Mouse (Mus musculus): ENCODE measurements around the gene Mul1.
A peak's percentile ranks its signal among the peaks of the same experiment; 100 is the strongest.
"Not testable (repeated sequence)": the region's sequence is repeated elsewhere in the genome, so short reads cannot be mapped to it uniquely, and the experiment has no call there.

The Mul1 gene

DNA sequence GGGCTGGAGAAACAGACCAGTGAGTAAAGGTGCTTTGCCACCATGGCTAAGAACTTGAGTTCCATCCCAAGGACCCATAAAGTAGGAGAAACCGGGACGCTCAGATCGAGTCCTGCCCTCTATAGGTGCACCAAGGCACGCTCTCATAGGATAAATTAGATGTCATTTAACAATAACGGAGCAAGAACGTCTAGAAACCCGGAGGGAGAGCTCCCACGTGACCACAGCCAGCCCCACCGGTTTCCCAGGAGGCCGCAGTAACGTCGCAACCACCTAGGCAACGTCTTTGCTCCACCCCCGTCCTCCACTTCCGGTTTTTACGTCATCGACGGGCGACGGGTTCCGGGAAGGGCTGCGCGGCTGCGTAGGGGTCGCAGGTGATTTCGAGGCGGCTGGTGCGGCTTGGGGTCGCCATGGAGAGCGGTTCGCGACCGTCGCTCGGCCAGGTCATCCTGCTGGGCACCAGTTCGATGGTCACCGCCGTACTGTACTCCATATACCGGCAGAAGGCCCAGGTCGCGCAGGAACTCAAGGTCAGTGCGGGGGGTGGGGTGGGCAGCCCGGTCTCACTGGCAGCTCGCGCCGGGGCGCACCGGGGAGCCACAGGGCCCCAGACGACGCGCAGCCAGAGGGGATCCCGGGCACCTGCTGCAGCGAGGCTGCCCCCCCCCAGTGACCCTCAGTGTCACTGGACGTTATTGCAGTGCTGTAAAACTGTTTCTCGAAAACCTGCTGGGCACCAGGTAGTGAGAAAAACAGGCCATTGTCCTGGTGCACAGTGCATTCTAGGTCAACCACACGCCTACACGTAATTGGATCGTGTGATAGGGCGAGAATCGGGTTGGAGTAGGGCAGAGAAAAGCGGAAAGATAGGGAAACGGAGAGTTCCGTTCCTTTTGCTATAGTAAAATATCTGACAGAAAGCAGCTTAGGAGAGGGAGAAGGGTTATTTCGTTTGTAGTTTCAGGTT, at the start of gene Mul1:
Mul1 (plus strand) TSS at position 325 of the 970 bp plus-strand sequence.
- DNase-seq (ENCODE audit: low spot score in 2 of 2), result peak; percentile 90 to 92

DNA sequence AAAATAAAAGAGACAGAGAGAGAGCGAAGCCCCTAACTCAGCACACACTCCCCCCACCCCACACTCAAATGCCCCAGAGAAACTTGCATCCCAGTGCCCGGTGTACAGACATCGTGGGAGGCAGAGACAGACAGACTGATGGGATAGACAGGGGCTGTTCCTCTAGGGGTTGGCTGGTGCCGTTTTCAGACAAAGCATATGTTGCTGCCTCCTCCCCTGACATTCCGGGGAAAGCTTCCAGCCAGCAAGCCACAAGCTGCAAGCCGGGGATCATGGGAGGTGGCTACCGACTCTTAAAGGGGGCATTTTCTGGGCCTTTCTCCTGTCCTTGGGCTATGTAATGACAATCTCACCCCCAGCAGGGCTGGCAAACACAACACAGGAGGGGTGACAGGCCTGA, 40.8 kb upstream of the Mul1 start:
- DNase-seq (ENCODE audit: low spot score in 2 of 2), result no peak

DNA sequence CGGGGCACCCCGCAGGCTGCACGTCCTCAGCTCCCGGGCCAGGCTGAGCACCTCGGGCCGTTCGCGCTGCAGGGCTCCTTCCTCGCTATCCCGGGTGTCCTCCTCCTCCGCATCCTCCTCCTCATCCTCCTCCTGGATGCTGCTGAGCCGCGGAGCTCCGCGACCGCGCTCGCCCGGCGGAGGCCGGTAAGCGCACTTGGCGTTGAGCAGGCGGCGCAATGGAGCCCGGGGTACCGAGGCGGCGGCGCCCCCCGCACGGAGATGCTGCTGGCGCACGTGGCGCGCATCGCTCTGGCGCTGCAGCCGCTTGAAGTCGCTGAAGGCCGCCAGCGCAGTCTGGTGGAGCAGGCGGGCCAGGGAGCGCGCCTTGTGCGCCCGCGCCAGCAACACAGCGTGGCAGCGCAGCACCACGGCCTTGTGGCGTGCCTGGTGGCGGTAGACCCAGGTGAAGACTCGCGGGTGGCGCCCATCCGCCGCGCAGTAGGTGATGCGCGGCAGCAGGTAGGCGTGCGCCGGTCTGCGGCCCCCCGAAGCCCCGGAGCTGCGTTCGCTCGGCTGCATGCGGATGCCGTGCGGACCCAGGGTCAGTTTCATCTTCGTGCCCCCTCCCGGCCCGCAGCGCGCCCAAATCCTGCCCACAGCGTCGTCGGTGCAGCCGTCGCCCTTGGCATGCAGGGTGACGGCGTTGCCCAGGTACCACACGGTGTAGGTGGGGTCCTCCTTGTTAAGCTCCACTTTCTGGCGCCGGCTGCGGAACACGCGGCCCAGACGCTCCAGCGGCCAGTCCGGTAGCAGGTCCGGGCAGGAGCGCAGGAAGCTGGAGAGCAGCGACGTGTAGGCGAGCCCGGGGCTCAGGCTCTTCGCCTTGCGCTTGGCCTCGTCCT, 39.1 kb upstream of the Mul1 start:
- no peak for DNase-seq (ENCODE audit: low spot score in 2 of 2)

DNA sequence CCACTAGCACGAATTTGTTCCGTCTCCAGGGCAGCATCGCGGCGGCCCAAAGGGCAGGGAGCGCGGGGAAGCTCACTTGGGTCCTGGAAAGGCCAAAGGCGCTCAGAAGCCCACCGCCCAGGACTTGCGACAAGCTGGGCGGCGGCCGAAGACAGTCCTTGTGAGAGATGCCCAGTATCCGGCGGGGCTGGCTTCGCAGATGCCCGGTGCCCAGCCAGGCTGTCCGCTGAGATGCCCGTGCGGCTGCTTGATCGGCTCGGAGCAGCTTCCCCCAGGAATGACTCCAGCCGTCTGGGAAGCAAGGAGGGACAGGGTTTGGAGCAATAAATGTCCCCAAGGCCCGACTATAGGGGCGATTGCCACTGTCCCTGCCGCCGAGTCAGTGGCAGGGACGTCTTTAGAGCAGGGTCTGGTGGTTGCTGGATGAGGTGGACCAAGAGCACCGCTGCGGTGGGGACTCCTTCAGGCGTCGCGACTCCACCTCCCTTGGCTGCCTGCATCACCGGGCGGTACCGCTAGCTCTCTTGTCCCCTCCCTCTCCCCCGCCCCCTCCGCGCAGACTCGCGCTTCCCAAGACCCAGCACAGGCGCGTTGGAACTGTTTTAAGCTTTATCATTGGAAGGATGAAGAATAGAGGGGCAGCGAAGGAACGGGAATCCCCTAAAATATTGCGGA, 38.4 kb upstream of the Mul1 start, which contains the start of gene Fam43b:
Fam43b (minus strand) TSS at position 558 of the 675 bp plus-strand sequence.
- DNase-seq (ENCODE audit: low spot score in 2 of 2), result no peak

DNA sequence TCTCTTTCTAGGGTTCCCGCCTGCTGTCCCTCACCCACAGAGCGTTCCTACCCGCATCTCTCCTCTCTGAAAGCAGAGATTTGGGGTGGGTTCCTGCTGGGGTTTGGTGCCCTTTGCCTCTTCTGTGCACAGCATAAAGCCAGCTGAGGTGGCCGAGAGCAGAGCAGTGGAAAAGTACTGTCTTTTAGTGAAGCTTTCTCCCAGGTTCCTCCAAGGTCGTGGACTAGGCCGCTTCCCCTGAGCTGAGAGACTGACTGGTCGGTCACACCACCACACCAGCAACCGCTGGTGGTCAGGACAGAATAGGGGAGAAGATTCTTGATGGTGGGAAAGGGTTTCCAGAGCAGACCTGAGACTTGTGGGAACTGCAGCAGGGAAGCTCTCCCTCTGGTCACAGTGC, 37.8 kb upstream of the Mul1 start:
- DNase-seq (ENCODE audit: low spot score in 2 of 2), result no peak

DNA sequence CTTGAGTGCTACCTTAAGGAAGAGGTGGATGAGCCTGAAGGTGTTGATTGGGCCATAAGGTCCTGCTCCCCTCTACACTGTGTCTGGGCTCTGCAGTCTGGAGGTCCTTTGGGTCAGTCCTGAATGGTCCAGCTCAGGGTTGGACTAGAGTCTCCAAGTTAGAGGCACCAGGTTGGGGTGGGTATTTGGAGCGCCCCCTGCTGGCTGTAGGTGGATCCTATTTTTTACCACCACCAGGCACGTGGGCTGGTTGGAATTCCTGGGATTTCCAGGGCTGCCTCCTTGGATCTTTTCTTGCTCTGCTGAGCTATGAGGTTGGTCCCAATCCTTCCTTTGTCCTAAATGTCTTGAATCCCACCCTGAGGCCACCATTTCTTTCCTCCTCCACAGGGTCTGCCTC, 29.7 kb upstream of the Mul1 start:
- no peak for DNase-seq (ENCODE audit: low spot score in 2 of 2)

DNA sequence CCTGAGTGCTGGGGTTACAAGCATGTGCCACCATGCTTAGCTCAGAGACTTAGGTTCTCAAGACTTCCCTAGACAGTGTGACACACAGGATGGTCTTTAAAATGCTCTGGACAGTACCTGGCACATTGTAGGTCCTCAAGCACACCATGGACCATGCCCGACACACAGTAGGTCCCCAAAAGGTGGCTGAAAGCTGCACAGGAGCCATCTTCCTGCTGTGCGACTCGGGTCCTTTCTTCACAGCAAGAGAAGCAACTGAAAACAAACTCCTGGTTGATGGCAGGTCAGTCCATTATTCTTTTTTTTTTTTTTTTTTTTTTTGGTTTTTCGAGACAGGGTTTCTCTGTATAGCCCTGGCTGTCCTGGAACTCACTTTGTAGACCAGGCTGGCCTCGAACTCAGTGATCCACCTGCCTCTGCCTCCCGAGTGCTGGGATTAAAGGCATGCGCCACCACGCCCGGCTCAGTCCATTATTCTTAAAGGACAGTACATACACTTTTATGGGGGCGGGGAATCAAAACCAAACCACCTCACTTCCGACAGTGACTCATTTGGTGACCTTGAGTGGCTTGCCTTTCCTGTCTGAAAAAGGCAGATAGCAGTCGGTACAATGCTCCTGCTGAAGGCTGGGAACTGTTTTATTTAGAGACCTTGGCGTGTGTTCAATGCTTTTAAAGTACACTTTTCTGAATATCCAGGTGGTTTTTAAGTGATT, 26.8 kb upstream of the Mul1 start:
- DNase-seq (ENCODE audit: low spot score in 2 of 2), result no peak

DNA sequence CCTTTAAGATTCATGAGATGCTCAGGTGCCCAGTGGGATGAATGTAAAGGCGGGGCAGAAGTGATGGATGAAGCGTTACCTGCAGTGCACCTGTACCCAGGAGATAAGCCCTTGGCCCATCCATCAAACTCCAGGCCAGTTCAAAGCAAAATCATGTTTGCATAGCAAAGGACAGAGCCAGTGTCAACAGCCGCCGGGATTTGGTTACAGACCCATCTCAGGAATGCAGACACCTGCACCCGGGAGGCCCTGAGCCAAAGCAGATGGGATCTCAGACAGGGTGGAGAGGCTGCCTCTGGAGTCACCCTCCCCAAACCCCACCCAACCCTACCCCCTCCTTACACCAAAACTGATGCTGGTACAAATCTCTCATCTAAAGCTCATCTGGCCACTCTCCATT, 23.5 kb upstream of the Mul1 start:
- DNase-seq (ENCODE audit: low spot score in 2 of 2), result no peak

DNA sequence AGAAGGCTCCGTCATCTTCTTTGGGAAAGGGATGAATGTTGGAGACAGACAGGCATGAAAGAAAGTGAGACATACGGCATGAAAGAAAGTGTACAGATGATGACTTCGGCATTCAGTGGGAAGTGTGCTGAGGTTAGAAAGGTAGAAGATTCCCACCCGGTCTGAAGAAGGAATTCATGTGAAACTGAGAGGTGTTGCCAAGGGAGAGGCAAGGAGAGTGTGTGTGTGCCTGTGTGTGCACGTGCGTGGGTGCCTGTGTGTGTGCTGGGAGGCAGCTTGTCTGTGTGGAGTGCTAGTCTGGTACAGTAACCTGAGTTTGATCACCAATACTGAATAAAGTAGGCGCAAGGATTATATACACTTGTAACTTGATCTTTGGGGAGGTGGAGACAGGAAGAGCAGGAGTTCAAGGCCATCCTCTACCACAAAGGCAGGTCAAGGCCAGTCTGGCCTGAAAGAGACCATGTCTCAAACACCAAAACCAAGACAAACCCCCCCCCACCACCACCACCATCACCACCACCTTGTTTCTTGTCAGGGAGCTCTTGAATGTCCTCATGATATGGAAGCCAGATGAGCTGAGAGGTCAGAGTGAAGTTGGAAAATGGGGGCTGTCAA, 22.9 kb upstream of the Mul1 start:
- DNase-seq (ENCODE audit: low spot score in 2 of 2), result no peak

DNA sequence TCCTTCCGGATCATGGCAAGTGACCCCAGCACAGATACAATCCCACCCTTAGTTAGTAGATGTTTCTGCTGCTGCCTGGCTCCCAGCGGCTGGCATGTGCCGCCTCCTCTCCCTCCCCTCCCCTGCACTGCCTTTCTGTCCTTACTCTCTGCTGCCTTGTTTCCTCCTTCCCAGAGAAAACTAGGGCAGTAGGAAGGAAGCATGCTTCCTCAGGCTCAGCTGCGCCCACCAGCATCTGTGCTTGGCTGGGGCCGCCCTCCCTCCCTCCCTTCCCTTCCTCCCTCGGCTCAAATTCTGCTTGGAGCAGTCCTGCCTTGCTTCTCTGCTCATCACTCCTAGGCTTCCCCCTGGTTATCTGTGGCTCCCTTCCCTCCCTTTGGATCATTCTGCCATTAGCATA, 19.7 kb upstream of the Mul1 start:
- no peak for DNase-seq (ENCODE audit: low spot score in 2 of 2)

DNA sequence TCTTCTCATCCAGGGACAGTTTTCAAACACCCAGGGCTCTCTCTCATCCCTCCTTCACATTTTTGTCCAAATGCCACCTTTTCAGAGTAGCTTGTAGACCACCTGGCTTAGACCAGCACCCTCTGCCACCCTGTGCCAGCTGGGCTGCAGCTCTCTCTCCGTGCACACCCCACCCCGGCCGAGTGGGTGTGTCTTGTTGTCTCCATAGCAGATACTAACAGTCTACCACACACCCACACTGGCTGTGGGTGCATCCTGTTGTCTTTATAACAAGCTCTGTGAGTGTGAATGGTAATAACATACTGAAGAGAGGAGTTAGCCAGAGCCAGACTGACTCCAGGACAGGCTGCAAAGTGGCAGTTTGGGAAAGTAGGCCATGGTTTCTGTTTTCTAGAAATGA, 18.5 kb upstream of the Mul1 start:
- DNase-seq (ENCODE audit: low spot score in 2 of 2), result no peak

DNA sequence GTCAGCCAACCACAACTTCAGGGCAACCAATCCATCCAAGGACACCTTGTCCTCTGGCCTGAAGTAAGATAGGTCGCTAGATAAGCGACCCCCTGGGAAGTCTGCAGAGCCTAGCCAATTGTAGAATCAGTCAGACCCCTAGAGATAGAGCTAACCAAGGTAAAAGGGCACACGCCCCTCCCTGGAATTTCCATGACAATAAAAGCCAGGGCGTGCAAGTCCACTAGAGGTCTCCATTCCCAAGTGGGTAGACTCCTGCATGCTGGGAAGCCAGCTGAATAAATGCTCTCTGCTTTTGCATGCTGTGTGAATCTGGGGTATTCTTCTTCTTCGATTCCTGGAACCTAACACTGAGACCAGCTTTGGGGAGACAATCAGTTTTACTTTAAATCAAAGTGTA, 18.1 kb upstream of the Mul1 start:
- no peak for DNase-seq (ENCODE audit: low spot score in 2 of 2)

DNA sequence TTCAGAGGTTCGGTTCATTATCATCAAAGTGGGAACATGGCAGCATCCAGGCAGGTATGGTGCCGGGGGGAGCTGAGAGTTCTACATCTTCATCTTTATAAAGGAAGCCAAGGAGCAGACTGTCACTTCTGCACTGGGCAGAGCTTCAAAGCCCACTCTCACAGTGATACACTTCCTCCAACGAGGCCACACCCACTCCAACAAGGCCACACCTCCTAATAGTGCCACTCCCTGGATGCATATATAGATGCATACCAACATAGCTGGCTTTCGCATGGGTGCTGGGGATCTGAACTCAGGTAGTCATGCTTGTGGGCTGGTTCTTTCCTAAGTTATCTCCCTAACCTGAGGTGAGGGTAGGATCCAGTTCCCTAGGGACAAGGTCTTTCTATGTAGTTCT, 16.6 kb upstream of the Mul1 start:
- no peak for DNase-seq (ENCODE audit: low spot score in 2 of 2)

DNA sequence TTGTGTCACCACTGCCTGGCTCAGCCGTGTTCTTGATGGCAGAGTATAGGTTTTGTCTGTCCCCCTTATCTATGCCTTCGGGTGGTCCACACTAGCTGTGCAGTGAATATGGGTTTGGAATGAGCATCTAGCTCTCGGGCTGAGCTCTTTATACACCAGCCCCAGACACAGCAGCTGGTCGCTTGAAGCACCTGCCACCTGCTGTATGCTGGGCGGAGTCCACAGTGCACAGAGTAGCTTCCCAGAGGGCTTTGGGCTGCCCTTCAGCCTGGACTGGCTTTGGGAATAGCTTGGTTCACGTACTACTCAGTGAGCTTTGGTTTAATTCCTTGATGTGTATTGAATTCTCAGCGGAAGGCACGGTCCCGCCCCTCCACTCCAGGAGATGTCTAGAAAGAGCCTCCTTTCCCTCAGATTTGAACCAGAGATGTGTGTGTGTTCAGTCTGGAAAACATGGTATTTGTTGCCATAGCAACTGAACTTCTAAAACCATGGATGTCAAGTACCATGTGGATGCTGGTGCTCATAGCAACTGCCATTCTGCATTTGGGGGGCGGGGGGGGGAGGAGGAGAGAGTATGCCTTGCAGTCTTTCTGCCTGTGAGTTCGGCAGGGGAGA, 16.0 kb upstream of the Mul1 start:
- DNase-seq (ENCODE audit: low spot score in 2 of 2), result no peak

DNA sequence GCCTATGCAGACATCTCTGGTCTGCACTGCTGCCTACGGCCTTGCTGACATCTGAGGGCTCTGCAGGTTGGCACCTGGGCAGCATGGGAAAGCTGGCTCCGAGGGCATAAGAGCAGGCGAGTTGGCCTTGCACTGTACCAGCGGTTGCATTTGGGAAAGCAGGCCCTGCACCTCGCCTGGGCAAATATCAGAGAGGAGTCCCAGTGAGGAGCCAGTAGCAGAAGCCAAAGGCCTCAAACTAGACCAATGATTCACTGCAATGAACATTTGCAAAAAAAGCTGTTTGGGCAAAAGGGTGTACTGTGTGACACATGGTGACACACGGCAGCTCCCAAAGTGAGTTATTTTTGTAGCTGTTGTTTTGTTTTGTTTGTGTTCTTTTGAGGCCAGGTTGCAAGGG, 9.4 kb upstream of the Mul1 start:
- DNase-seq (ENCODE audit: low spot score in 2 of 2), result no peak

DNA sequence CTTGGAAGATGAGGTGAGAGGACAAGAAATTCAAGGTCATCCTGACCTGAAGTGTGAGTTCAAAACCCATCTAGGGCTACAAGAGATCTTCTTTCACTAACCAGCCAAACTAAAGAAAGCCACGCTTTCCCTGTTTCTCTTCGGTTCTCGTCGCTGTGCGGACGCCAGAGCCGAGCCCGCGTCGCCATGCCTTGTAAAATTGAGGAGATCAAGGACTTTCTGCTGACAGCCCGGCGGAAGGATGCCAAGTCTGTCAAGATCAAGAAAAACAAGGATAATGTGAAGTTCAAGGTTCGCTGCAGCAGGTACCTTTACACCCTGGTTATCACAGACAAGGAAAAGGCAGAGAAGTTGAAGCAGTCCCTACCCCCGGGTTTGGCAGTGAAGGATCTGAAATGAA, 8.9 kb upstream of the Mul1 start:
- not testable (repeated sequence) for DNase-seq (ENCODE audit: low spot score in 2 of 2)

DNA sequence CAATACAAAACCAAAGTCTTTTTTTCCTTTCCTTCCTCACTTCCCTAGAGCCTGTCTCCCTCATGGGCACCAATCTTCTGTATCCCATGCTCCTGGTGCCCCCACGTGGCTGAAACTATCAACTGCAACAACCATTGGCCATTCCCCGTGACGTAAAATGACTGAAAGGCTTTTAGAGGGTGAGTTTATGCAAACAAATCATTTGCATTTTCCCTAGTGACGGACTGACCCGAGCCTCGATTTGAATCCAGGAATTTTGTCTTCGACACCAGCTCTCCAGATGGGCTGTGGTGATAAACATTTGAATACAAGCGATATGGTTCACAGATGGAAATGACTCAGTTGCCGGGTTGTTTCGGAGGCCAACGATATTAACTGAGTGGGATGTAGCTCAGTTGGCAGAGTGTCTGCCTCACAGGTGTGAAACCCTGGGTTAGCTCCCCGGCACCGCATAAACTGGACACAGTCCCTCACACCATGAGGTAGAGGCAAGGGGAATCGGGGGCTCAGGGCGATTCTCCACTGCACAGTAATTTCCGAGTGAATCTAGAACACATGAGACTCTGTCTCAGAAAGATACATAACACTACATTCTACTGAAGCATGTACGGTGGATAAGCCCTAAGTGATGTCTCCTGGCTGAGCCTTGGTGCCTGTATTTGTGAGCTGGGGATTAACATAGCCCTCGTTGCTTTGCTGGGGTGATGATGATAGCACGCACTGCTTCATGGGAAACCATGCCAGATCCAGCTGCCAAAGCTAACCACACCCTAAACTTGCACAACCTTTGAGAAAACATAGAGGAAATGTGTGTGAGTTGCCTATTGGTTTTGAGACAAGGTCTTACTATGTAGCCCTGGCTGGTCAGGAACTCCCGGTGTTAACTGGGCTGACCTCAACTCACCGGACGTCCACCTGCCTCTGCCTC, 7.4 kb upstream of the Mul1 start:
- peak; percentile 27 to 49 for DNase-seq (ENCODE audit: low spot score in 2 of 2)

DNA sequence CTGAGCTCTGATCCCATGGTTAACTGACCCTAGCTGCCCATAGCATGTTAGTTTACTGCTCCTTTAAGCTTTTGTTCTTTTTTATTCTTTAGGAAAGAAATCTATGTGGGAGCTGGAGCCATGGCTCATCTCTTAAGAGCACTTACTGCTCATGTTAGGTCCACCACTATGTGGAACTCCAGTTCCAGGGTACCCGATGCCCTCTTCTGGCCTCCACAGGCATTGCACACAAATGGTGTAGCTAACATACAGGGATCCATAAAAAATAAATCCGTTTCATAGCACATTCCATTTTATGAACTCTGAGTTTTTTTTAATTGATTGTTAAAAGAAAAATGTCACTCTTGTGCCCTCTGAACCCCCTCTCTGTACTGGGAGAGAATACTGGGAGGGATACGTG, 4.7 kb upstream of the Mul1 start:
- no peak for DNase-seq (ENCODE audit: low spot score in 2 of 2)

DNA sequence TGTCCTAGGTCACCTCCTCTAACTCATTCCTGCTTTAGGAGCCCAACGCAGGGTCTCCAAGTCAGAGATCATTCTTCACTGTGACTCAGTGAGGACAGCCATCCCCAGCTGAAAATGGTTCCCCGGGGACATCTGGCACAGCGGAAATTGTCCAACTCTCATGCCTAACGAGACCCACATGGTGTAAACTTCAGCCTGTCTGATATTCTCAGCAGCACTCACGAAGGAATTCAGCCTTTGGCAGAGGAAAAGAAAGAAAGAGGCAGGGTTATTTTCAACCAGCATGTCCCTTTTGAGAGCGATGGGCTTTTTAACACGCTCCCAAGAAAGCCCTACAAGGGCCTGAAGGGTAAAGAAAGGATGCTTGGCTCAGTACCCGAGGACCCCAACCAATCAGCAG, 3.1 kb upstream of the Mul1 start:
- DNase-seq (ENCODE audit: low spot score in 2 of 2), result no peak

Measured in spleen, postnatal 36 days (tissue).